Mouse (Mus musculus) liver, embryonic 14.5 days (tissue): Measurements from ENCODE around the gene Gsn. TPM values are rescaled to one million over a fixed set of nuclear protein-coding genes. Genes with fewer than 3 reads are reported as not detected.

Experiments
- ATAC-seq: fragments of 200-750 bp; cut with Nextera tagmentation; 2 replicates; pipeline ENCODE4 v1.8.0; 2017; ENCODE audit warnings: moderate number of reproducible peaks, mild to moderate bottlenecking, moderate library complexity; ENCODE audit not compliant: insufficient read depth
- DNase-seq, 3 experiments: peaks; one replicate each; pipeline ENCODE4 v3.0.0-alpha.2; 2012 to 2013; ENCODE audit warnings: low read depth in 3 of 3, low spot score in 3 of 3
- H3K27ac ChIP-seq: fragments of 300-500 bp; sonication (generic); 2 replicates; pipeline ENCODE4 v1.5.1; 2014; ENCODE audit warnings: moderate library complexity, mild to moderate bottlenecking, control low read depth, inconsistent platforms
- H3K27me3 ChIP-seq: fragments of 300-500 bp; sonication (generic); 2 replicates; pipeline ENCODE4 v1.6.1; 2014; ENCODE audit warnings: mild to moderate bottlenecking, low read length, moderate library complexity; ENCODE audit not compliant: control insufficient read depth, insufficient read depth
- H3K36me3 ChIP-seq: fragments of 300-500 bp; sonication (generic); replicated peaks from 2 replicates; pipeline ENCODE4 v1.6.1; 2014; ENCODE audit warnings: low read depth; ENCODE audit not compliant: control insufficient read depth, insufficient read depth
- H3K4me1 ChIP-seq, 2 experiments: fragments of 200-500 bp in 1 of 2; fragments of 300-500 bp in 1 of 2; sonication (generic) in 1 of 2; replicated peaks; 2 replicates each; pipeline ENCODE4 v1.6.1; 2012 to 2014; ENCODE audit warnings: antibody characterized with exemption in 1 of 2, inconsistent platforms in 1 of 2, low read length in 1 of 2; ENCODE audit not compliant: control insufficient read depth in 2 of 2, insufficient read depth in 2 of 2
- H3K4me2 ChIP-seq: fragments of 300-500 bp; sonication (generic); 2 replicates; pipeline ENCODE4 v1.6.1; 2014; ENCODE audit warnings: low read depth, mild to moderate bottlenecking, control low read depth, moderate library complexity
- H3K4me3 ChIP-seq, 2 experiments: fragments of 200-500 bp in 1 of 2; fragments of 300-500 bp in 1 of 2; sonication (generic) in 1 of 2; 2 replicates each; pipeline ENCODE4 v1.5.1; 2012 to 2014; ENCODE audit warnings: low read depth in 2 of 2, low read length in 2 of 2, mild to moderate bottlenecking in 2 of 2, control low read depth in 1 of 2, inconsistent platforms in 1 of 2, moderate library complexity in 1 of 2; ENCODE audit not compliant: insufficient read depth in 1 of 2
- H3K9ac ChIP-seq: fragments of 300-500 bp; sonication (generic); replicated peaks from 2 replicates; pipeline ENCODE4 v1.6.1; 2014; ENCODE audit warnings: mild to moderate bottlenecking, control low read depth, moderate library complexity
- H3K9me3 ChIP-seq: fragments of 300-500 bp; sonication (generic); 2 replicates; pipeline ENCODE4 v1.6.1; 2016; ENCODE audit warnings: low read length, mixed read lengths; ENCODE audit not compliant: control insufficient read depth
- CTCF ChIP-seq: IDR thresholded peaks from 2 replicates; pipeline ENCODE4 v1.5.1; 2016; ENCODE audit warnings: antibody characterized with exemption, low read depth, control low read depth
- EP300 ChIP-seq: IDR thresholded peaks from 2 replicates; pipeline ENCODE4 v1.6.1; 2016; ENCODE audit warnings: antibody characterized with exemption, low read depth
- WGBS: fragments of 180-500 bp; shearing (Covaris S2); extraction: QIAGEN DNeasy Blood & Tissue Kit; methylation state at CpG from one replicate; pipeline ENCODE4 v1.1.7; 2014; ENCODE audit not compliant: insufficient replicate concordance; 5-methylcytosine and 5-hydroxymethylcytosine counted together
- polyA plus RNA-seq, 2 experiments: library from polyadenylated mRNA; depleted of rRNA in 1 of 2; stranded (reverse) in 1 of 2; unstranded in 1 of 2; fragments of >200 nt; fragmentation: Nextera tagmentation in 1 of 2; extraction: Ambion mirVana in 1 of 2; gene quantifications; 2 replicates each; pipeline versions ENCODE4 v1.2.1 to v1.2.3; 2012 to 2014

The Gsn gene
- polyA plus RNA-seq, 2 experiments = 81.0 to 83.0 TPM

DNA sequence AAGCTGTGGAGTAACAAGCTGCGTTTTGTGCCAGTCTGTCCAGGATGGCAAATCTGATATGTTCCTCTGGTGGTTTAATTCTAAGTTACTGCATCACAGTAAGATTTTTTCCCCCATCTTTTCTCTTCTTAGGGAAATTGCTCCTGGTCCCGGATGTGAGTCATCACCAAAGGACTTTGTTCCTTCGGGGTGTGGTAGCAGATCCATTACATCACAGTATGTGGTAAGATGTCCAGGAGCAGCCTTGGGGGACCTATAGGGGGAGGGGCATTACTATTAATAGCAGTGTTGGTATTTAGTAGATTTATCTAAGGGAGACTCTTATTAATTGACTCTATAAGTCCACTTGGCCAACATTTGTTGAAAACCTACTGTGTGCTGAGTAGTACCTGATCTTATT lies 86.4 kb downstream of the Gsn start:
- TF ChIP-seq EP300 (no peak), CTCF (no peak)
- 32% methylated on average over 3 of the region's 3 CpGs for WGBS
- no peak overlapping the region for H3K9ac ChIP-seq
- no peak overlapping the region for H3K27ac ChIP-seq
- no peak for ATAC-seq
- no peaks in the 10 kb centered on the region for H3K9me3 ChIP-seq
- no peak overlapping the region for H3K4me3 ChIP-seq
- H3K27me3 ChIP-seq = no peaks in the 10 kb centered on the region
- no peak for DNase-seq
- no peaks in the 10 kb centered on the region for H3K36me3 ChIP-seq
- H3K4me2 ChIP-seq = no peak overlapping the region
- peaks cover under 1 to 12% of the 10 kb centered on the region in 2 experiments for H3K4me1 ChIP-seq

DNA sequence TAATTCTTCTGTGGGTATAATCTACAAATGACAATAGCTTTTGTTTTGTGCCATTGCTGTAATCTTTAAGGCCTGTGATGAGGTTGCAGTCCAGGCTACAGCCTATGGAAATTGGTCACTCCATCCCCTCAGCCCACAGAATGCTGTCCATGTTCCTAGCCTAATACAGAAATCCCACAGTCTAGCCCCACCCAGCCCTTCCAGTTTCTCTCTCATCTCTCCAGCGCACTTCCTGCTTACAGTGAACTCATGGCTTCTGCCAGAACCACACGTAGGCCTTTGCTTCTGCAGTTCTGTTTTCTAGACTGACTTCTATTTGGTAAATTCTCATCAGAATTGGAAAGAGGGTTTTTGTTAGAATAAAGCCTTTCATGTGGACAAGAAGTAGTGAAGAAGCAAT lies 89.8 kb downstream of the Gsn start:
- ATAC-seq (no peak), DNase-seq (no peak)
- Histone ChIP-seq H3K4me1 (peaks cover 0 to 15% of the 10 kb centered on the region in 2 experiments; a peak in 1 of 4 replicates), H3K36me3 (no peaks in the 10 kb centered on the region), H3K9ac (no peak overlapping the region), H3K27ac (no peak overlapping the region), H3K27me3 (no peaks in the 10 kb centered on the region), H3K4me2 (no peak overlapping the region), H3K4me3 (no peak overlapping the region), H3K9me3 (no peaks in the 10 kb centered on the region)
- TF ChIP-seq CTCF (no peak), EP300 (no peak)
- WGBS = 38% methylated on average over 2 of the region's 2 CpGs

DNA sequence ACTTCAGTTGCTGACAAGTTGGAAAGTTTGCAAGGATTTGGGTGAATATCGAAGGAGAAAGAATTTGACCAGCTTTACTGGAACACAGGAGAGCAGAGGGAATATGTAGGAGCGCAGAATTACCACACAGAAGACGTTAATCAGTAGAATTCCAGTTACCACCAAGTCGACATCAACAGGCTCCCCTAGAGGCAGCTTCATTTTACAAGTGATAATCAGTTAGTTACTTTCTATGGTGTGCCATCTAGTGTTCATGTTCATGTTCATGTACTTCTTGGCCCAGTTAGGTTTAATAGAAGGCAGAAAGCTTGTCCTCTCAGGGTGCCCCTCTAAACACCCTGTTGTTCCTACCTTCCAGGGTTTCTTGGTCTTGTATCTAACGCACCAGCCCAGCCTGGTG lies 93.0 kb downstream of the Gsn start:
- Histone ChIP-seq H3K27ac (no peak overlapping the region), H3K27me3 (no peaks in the 10 kb centered on the region), H3K4me1 (peaks cover 0 to 8% of the 10 kb centered on the region in 2 experiments; a peak in 1 of 4 replicates), H3K36me3 (no peaks in the 10 kb centered on the region), H3K9me3 (no peaks in the 10 kb centered on the region), H3K9ac (no peak overlapping the region), H3K4me3 (no peak overlapping the region), H3K4me2 (no peak overlapping the region)
- peak; percentile 77 for TF ChIP-seq CTCF
- TF ChIP-seq EP300 = no peak
- ATAC-seq (0 out of 2 replicates have a peak, but pooled peaks have one; percentile 31), DNase-seq (peak in 1 of 3 experiments; percentile 41)
- WGBS = 28% methylated on average over 5 of the region's 5 CpGs

Other genes starting within 250 kb of the Gsn start
- 27.9 and 56.3 TPM in 2 replicates for gene Hc, start 194.9 kb upstream of the Gsn start, polyA plus RNA-seq (2012; rRNA removed)
- gene Hc, start 194.9 kb upstream of the Gsn start, polyA plus RNA-seq (2014; fragmentation: Nextera tagmentation; extraction: Ambion mirVana) = 37.4 and 39.3 TPM in 2 replicates
- gene AI182371, start 154.8 kb upstream of the Gsn start, polyA plus RNA-seq (2012; rRNA removed) = 10.5 and 16.5 TPM in 2 replicates
- 7.5 and 8.6 TPM in 2 replicates for gene AI182371, start 154.8 kb upstream of the Gsn start, polyA plus RNA-seq (2014; fragmentation: Nextera tagmentation; extraction: Ambion mirVana)
- 7.6 and 12.0 TPM in 2 replicates for gene Cntrl, start 146.9 kb upstream of the Gsn start, polyA plus RNA-seq (2012; rRNA removed)
- 8.0 and 9.8 TPM in 2 replicates for gene Cntrl, start 146.9 kb upstream of the Gsn start, polyA plus RNA-seq (2014; fragmentation: Nextera tagmentation; extraction: Ambion mirVana)
- gene Rab14, start 55.3 kb upstream of the Gsn start, polyA plus RNA-seq (2012; rRNA removed) = 20.5 and 35.3 TPM in 2 replicates
- 81.1 and 93.2 TPM in 2 replicates for gene Rab14, start 55.3 kb upstream of the Gsn start, polyA plus RNA-seq (2014; fragmentation: Nextera tagmentation; extraction: Ambion mirVana)
- 68.4 and 77.0 TPM in 2 replicates for gene Stom, start 80.6 kb downstream of the Gsn start, polyA plus RNA-seq (2012; rRNA removed)
- 149 and 166 TPM in 2 replicates for gene Stom, start 80.6 kb downstream of the Gsn start, polyA plus RNA-seq (2014; fragmentation: Nextera tagmentation; extraction: Ambion mirVana)
- not detected in 2 replicates for gene 4930568D16Rik, start 111.3 kb downstream of the Gsn start, polyA plus RNA-seq (2012; rRNA removed)
- gene 4930568D16Rik, start 111.3 kb downstream of the Gsn start, polyA plus RNA-seq (2014; fragmentation: Nextera tagmentation; extraction: Ambion mirVana) = not detected in 2 replicates
- gene 4930402F06Rik, start 140.8 kb downstream of the Gsn start, polyA plus RNA-seq (2012; rRNA removed) = not detected in 2 replicates
- not detected in 2 replicates for gene 4930402F06Rik, start 140.8 kb downstream of the Gsn start, polyA plus RNA-seq (2014; fragmentation: Nextera tagmentation; extraction: Ambion mirVana)
- 4.4 and 6.3 TPM in 2 replicates for gene Ggta1, start 206.9 kb downstream of the Gsn start, polyA plus RNA-seq (2012; rRNA removed)
- gene Ggta1, start 206.9 kb downstream of the Gsn start, polyA plus RNA-seq (2014; fragmentation: Nextera tagmentation; extraction: Ambion mirVana) = 7.0 and 7.6 TPM in 2 replicates